Mouse (Mus musculus) liver, postnatal 0 days (tissue): ENCODE results near the gene A630023A22Rik. TPM values are rescaled to one million over a fixed set of nuclear protein-coding genes. Genes with fewer than 3 reads are reported as not detected.

ENCODE experiments used
- ATAC-seq: fragments of 200-750 bp; cut with Nextera tagmentation; 2 replicates; pipeline ENCODE4 v1.8.0; 2017; ENCODE audit warnings: mild to moderate bottlenecking, moderate library complexity
- DNase-seq: peaks from one replicate; pipeline ENCODE4 v3.0.0-alpha.2; 2016
- H3K27ac ChIP-seq: fragments of 300-500 bp; sonication (generic); 2 replicates; pipeline ENCODE4 v1.5.1; 2014; ENCODE audit warnings: antibody characterized with exemption, moderate library complexity, mild to moderate bottlenecking, low read depth
- H3K27me3 ChIP-seq: fragments of 300-500 bp; sonication (generic); 2 replicates; pipeline ENCODE4 v1.6.1; 2014; ENCODE audit warnings: low read length, control low read depth, mixed read lengths; ENCODE audit not compliant: insufficient read depth
- H3K36me3 ChIP-seq: fragments of 300-500 bp; sonication (generic); replicated peaks from 2 replicates; pipeline ENCODE4 v1.6.1; 2014; ENCODE audit warnings: mild to moderate bottlenecking, control low read depth, low read length, moderate library complexity, mixed read lengths; ENCODE audit not compliant: insufficient read depth
- H3K4me1 ChIP-seq: fragments of 300-500 bp; sonication (generic); 2 replicates; pipeline ENCODE4 v1.6.1; 2014; ENCODE audit warnings: antibody characterized with exemption, mild to moderate bottlenecking, control low read depth; ENCODE audit not compliant: insufficient read depth
- H3K4me2 ChIP-seq: fragments of 300-500 bp; sonication (generic); 2 replicates; pipeline ENCODE4 v1.6.1; 2014; ENCODE audit warnings: low read depth, mild to moderate bottlenecking, low read length, moderate library complexity, mixed read lengths
- H3K4me3 ChIP-seq: fragments of 300-500 bp; sonication (generic); 2 replicates; pipeline ENCODE4 v1.5.1; 2014; ENCODE audit warnings: low read depth, low read length
- H3K9ac ChIP-seq: fragments of 300-500 bp; sonication (generic); replicated peaks from 2 replicates; pipeline ENCODE4 v1.6.1; 2014; ENCODE audit warnings: mild to moderate bottlenecking, moderate library complexity
- H3K9me3 ChIP-seq: fragments of 300-500 bp; sonication (generic); 2 replicates; pipeline ENCODE4 v1.6.1; 2016; ENCODE audit warnings: mild to moderate bottlenecking, control low read depth, low read length, mixed read lengths
- CTCF ChIP-seq: sonication (generic); IDR thresholded peaks from 2 replicates; pipeline ENCODE4 v1.5.1; 2016; ENCODE audit warnings: antibody characterized with exemption, low read depth
- EP300 ChIP-seq: IDR thresholded peaks from 2 replicates; pipeline ENCODE4 v1.6.1; 2016; ENCODE audit warnings: antibody characterized with exemption, low read depth, mild to moderate bottlenecking
- WGBS: fragments of 180-500 bp; shearing (Covaris S2); extraction: QIAGEN DNeasy Blood & Tissue Kit; methylation state at CpG from one replicate; pipeline ENCODE4 v1.1.7; 2014; ENCODE audit not compliant: insufficient replicate concordance; 5-methylcytosine and 5-hydroxymethylcytosine counted together
- polyA plus RNA-seq: library from polyadenylated mRNA; unstranded; fragments of >200 nt; fragmentation: Nextera tagmentation; extraction: Ambion mirVana; gene quantifications from 2 replicates; pipeline ENCODE4 v1.2.1, GENCODE M21; 2015

The A630023A22Rik gene
- polyA plus RNA-seq, 1 experiment from 2014 or later, result not detected

GRCm38 (mm10) chr14:34107594-34107993 lies 5.0 kb upstream of the A630023A22Rik start:
- DNase-seq (no peak), ATAC-seq (no peak)
- Histone ChIP-seq H3K9me3 (no peaks in the 10 kb centered on the region), H3K36me3 (no peaks in the 10 kb centered on the region), H3K9ac (no peak overlapping the region), H3K4me1 (no peaks in the 10 kb centered on the region), H3K27me3 (no peaks in the 10 kb centered on the region), H3K27ac (no peak overlapping the region), H3K4me3 (no peak overlapping the region), H3K4me2 (no peak overlapping the region)
- no peak for TF ChIP-seq CTCF
- no peak for TF ChIP-seq EP300
- 26% methylated on average over 4 of the region's 4 CpGs for WGBS

GRCm38 (mm10) chr14:34106389-34107062 lies 4.0 kb upstream of the A630023A22Rik start:
- TF ChIP-seq CTCF (peak; percentile 73), EP300 (no peak)
- H3K9me3 ChIP-seq, result no peaks in the 10 kb centered on the region
- no peaks in the 10 kb centered on the region for H3K36me3 ChIP-seq
- no peak overlapping the region for H3K9ac ChIP-seq
- no peak for ATAC-seq
- no peak overlapping the region for H3K27ac ChIP-seq
- DNase-seq, result peak; percentile 62
- H3K4me3 ChIP-seq, result no peak overlapping the region
- H3K4me1 ChIP-seq, result no peaks in the 10 kb centered on the region
- H3K4me2 ChIP-seq, result no peak overlapping the region
- H3K27me3 ChIP-seq, result no peaks in the 10 kb centered on the region
- WGBS, result 51% methylated on average over 11 of the region's 12 CpGs

- Histone ChIP-seq H3K4me3 (no peak overlapping the region), H3K36me3 (no peaks in the 10 kb centered on the region), H3K4me2 (no peak overlapping the region), H3K27me3 (no peaks in the 10 kb centered on the region), H3K9me3 (no peaks in the 10 kb centered on the region), H3K27ac (no peak overlapping the region), H3K9ac (no peak overlapping the region), H3K4me1 (no peaks in the 10 kb centered on the region)
- ATAC-seq, result peak; percentile 51; the same call in 1 of the 2 replicates
- 22% methylated on average over 8 of the region's 8 CpGs for WGBS
- TF ChIP-seq EP300 (no peak), CTCF (peak; percentile 71)
- peak; percentile 65 for DNase-seq
Measured at GRCm38 (mm10) chr14:34104892-34105291, 2.3 kb upstream of the A630023A22Rik start.

- 63% methylated on average over 3 of the region's 3 CpGs for WGBS
- TF ChIP-seq CTCF (no peak), EP300 (no peak)
- Histone ChIP-seq H3K4me1 (no peaks in the 10 kb centered on the region), H3K4me3 (no peak overlapping the region), H3K27me3 (no peaks in the 10 kb centered on the region), H3K9me3 (no peaks in the 10 kb centered on the region), H3K9ac (no peak overlapping the region), H3K27ac (no peak overlapping the region), H3K36me3 (no peaks in the 10 kb centered on the region), H3K4me2 (no peak overlapping the region)
- ATAC-seq, result no peak
- DNase-seq, result no peak
Measured at GRCm38 (mm10) chr14:34103855-34104254, 1.3 kb upstream of the A630023A22Rik start.

GRCm38 (mm10) chr14:34096161-34096560 lies 6.4 kb downstream of the A630023A22Rik start:
- Histone ChIP-seq H3K9ac (no peak overlapping the region), H3K36me3 (no peaks in the 10 kb centered on the region), H3K9me3 (no peaks in the 10 kb centered on the region), H3K4me1 (no peaks in the 10 kb centered on the region), H3K4me2 (no peak overlapping the region), H3K27ac (no peak overlapping the region), H3K27me3 (no peaks in the 10 kb centered on the region), H3K4me3 (no peak overlapping the region)
- TF ChIP-seq CTCF, result no peak
- TF ChIP-seq EP300, result no peak
- ATAC-seq, result no peak
- WGBS, result 71% methylated on average over 5 of the region's 5 CpGs
- DNase-seq, result no peak

- ATAC-seq, result no peak
- TF ChIP-seq CTCF (no peak), EP300 (no peak)
- Histone ChIP-seq H3K4me1 (no peaks in the 10 kb centered on the region), H3K9ac (no peak overlapping the region), H3K36me3 (no peaks in the 10 kb centered on the region), H3K9me3 (no peaks in the 10 kb centered on the region), H3K27ac (no peak overlapping the region), H3K27me3 (no peaks in the 10 kb centered on the region), H3K4me3 (no peak overlapping the region), H3K4me2 (no peak overlapping the region)
- DNase-seq, result no peak
- WGBS, result 46% methylated on average over 1 of the region's 1 CpGs
Measured at GRCm38 (mm10) chr14:34092856-34093255, 9.7 kb downstream of the A630023A22Rik start.
